13 mouse cellular contexts compared by ENCODE assay signal in genomic region chr7:49225741-49226140, GRCm38 (mm10).
"Had no signal": no experiment of that assay in that cellular context is flagged by ENCODE, and none has a peak within 500 bp of the region (broad histone marks: within the 10 kb centered on the region; RNA-seq: fewer than 3 reads in every experiment).

No protein-coding gene starts in this region.

- H3K9ac ChIP-seq: limb, embryonic 12.5 days; liver, embryonic 14.5 days; neural tube, embryonic 15.5 days had no signal

- H3K9me3 ChIP-seq: neural tube, embryonic 15.5 days had no signal

- DNase-seq: kidney, adult 8-10 months; kidney, postnatal 10 days; kidney, postnatal 4 days; liver; midbrain, embryonic 14.5 days; thymus, adult 2 months; thymus, postnatal 25 days had no signal

- H3K4me3 ChIP-seq: layer of hippocampus, adult 2 months; limb, embryonic 12.5 days; myocyte; neural tube, embryonic 15.5 days had no signal

- H3K27me3 ChIP-seq: limb, embryonic 12.5 days; neural tube, embryonic 15.5 days had no signal

- H3K36me3 ChIP-seq: limb, embryonic 12.5 days; neural tube, embryonic 15.5 days had no signal

- ATAC-seq: intestine, postnatal 0 days had no signal

- H3K4me1 ChIP-seq: limb, embryonic 12.5 days had no signal

- H3K27ac ChIP-seq: layer of hippocampus, adult 2 months; limb, embryonic 12.5 days; liver, embryonic 14.5 days; neural tube, embryonic 15.5 days had no signal

- H3K4me2 ChIP-seq: limb, embryonic 12.5 days; neural tube, embryonic 15.5 days had no signal
